Mouse (Mus musculus) G1E (cell line): ENCODE results near the gene Plekhh2.

Experiments
- CTCF ChIP-seq: IDR thresholded peaks from 2 replicates; pipeline ENCODE4 v1.5.1; 2012; ENCODE audit warnings: low read depth, low read length, inconsistent platforms, mixed read lengths
- GATA1 ChIP-seq: IDR thresholded peaks from 2 replicates; pipeline ENCODE4 v1.6.1; 2012; ENCODE audit warnings: borderline replicate concordance, low read length, inconsistent platforms, mixed read lengths
- GATA2 ChIP-seq: IDR thresholded peaks from 2 replicates; pipeline ENCODE4 v1.6.1; 2012; ENCODE audit warnings: low read depth, low read length, inconsistent platforms, borderline replicate concordance
- POLR2AphosphoS5 ChIP-seq: IDR thresholded peaks from 2 replicates; pipeline ENCODE4 v1.6.1; 2012; ENCODE audit warnings: low read depth, low read length, inconsistent platforms; ENCODE audit not compliant: insufficient replicate concordance
- TAL1 ChIP-seq: conservative IDR thresholded peaks from 2 replicates; pipeline ENCODE4 v1.6.1; 2012; ENCODE audit warnings: low read depth, low read length, inconsistent platforms, mixed read lengths

- TF ChIP-seq POLR2AphosphoS5 (no peak), CTCF (no peak), GATA1 (no peak), TAL1 (no peak), GATA2 (no peak)
These were observed 124.6 kb downstream of the Plekhh2 start for GRCm38 (mm10) chr17:84636328-84636727.
